Mouse (Mus musculus): ENCODE data around the gene Gm13290. TPM values are rescaled to one million over a fixed set of nuclear protein-coding genes. Genes with fewer than 3 reads are reported as not detected.

Gm13290 gene
- total RNA-seq (2023) = under 1 TPM in 1 of 2 experiments, not detected in 1; 0.64 TPM

DNA sequence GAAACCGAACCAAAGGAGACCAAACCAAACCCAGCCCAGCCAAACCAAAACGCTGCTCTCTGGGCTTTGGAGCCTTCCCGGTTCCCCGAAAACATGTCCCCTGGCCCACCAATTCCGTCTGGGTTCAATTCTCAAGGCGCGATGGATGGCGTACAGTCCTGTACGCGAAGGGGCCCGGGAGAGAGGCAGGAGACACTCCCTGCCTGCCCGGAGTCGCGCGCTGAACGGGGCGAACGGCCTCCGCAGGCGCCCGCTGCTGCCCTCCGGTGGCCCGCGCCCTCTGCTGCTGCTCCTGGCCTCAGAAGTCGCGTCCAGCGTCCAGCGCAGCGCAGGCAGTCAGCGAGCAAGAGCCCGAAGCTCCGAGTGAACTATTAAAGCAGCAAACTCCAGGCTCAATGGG is at the start of gene Gm13290:
Gene Gm13290 (plus strand): TSS at position 301 of the 400 bp plus-strand sequence.

DNA sequence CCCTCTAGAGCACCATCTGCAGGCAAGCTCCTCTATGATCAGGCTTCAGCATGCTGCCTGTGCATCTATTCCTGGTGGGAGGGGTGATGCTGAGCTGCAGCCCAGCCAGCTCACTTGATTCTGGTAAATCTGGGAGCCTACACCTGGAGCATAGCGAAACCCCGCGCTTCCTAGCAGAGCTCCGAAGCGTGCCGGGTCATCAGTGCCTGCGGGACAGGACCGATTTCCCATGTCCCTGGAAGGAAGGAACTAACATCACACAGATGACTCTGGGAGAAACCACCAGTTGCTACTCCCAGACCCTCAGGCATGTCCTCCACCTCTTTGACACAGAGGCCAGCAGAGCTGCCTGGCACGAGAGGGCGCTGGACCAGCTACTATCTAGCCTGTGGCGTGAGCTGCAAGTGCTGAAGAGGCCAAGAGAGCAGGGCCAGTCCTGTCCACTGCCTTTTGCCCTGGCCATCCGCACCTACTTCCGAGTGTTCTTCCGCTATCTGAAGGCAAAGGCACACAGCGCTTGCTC is 18.8 kb upstream of the Gm13290 start, which contains the start of gene Gm13271:
Gene Gm13271 (plus strand): TSS at position 51 of the 523 bp plus-strand sequence.

DNA sequence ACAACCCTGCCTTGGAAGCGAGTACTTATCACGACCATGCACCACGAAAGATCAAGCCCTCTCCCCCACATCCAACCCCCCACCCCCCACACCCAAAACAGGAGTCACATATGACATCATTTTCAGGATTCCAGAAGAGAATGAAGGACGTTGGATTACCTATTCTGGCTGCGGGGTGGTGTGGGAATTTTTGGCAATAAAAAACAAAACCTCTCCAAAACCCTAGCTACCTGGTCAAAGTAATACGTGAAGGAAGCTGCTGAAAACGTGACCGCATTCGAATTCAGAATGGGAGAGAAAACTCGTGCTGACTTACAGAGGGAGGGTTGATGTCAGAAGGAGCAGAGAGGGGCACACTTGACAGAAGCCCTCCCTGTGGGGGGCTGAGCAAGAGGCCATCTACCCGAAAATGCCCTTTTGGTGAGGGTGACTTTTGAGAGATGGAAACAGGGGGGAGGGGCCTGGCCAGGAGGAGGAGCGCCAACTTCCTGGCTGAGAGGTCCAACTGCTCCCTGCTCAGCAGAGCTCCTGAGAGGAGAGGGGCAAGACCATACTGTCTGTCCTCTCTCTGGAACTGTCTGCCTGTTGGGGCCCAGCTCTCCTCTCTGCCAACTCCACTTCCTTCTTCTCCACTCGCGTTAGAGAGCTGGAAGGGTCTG is 13.9 kb upstream of the Gm13290 start, which contains the start of gene Gm13283:
Gene Gm13283 (plus strand): TSS at position 510 of the 659 bp plus-strand sequence.

GRCm38 (mm10) chr4:88776622-88777021 is 3.0 kb downstream of the Gm13290 start, which contains the start of gene Gm13289:
TSS of gene Gm13289 (plus strand) at chr4:88776922.

DNA sequence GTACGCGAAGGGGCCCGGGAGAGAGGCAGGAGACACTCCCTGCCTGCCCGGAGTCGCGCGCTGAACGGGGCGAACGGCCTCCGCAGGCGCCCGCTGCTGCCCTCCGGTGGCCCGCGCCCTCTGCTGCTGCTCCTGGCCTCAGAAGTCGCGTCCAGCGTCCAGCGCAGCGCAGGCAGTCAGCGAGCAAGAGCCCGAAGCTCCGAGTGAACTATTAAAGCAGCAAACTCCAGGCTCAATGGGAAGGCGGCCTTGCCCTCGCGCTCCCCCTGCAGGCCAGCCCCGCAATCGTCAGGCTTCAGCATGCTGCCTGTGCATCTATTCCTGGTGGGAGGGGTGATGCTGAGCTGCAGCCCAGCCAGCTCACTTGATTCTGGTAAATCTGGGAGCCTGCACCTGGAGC is 5.9 kb downstream of the Gm13290 start, which contains the start of gene Gm13272:
Gene Gm13272 (plus strand): TSS at position 301 of the 400 bp plus-strand sequence.

GRCm38 (mm10) chr4:88781831-88782230 is 8.2 kb downstream of the Gm13290 start, which contains the start of gene Ifnz:
TSS of gene Ifnz (plus strand) at chr4:88782131.

DNA sequence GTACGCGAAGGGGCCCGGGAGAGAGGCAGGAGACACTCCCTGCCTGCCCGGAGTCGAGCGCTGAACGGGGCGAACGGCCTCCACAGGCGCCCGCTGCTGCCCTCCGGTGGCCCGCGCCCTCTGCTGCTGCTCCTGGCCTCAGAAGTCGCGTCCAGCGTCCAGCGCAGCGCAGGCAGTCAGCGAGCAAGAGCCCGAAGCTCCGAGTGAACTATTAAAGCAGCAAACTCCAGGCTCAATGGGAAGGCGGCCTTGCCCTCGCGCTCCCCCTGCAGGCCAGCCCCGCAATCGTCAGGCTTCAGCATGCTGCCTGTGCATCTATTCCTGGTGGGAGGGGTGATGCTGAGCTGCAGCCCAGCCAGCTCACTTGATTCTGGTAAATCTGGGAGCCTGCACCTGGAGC is 11.8 kb downstream of the Gm13290 start, which contains the start of gene Gm13276:
Gene Gm13276 (plus strand): TSS at position 301 of the 400 bp plus-strand sequence.

DNA sequence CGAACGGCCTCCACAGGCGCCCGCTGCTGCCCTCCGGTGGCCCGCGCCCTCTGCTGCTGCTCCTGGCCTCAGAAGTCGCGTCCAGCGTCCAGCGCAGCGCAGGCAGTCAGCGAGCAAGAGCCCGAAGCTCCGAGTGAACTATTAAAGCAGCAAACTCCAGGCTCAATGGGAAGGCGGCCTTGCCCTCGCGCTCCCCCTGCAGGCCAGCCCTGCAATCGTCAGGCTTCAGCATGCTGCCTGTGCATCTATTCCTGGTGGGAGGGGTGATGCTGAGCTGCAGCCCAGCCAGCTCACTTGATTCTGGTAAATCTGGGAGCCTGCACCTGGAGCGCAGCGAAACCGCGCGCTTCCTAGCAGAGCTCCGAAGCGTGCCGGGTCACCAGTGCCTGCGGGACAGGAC is 14.8 kb downstream of the Gm13290 start, which contains the start of gene Gm13277:
Gene Gm13277 (plus strand): TSS at position 231 of the 400 bp plus-strand sequence.

GRCm38 (mm10) chr4:88791250-88791649 is 17.6 kb downstream of the Gm13290 start, which contains the start of gene Gm13278:
TSS of gene Gm13278 (plus strand) at chr4:88791550.

DNA sequence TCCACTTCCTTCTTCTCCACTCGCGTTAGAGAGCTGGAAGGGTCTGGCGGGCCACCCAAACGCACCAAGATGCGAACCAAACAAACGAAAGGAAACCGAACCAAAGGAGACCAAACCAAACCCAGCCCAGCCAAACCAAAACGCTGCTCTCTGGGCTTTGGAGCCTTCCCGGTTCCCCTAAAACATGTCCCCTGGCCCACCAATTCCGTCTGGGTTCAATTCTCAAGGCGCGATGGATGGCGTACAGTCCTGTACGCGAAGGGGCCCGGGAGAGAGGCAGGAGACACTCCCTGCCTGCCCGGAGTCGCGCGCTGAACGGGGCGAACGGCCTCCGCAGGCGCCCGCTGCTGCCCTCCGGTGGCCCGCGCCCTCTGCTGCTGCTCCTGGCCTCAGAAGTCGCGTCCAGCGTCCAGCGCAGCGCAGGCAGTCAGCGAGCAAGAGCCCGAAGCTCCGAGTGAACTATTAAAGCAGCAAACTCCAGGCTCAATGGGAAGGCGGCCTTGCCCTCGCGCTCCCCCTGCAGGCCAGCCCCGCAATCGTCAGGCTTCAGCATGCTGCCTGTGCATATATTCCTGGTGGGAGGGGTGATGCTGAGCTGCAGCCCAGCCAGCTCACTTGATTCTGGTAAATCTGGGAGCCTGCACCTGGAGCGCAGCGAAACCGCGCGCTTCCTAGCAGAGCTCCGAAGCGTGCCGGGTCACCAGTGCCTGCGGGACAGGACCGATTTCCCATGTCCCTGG is 20.5 kb downstream of the Gm13290 start, which contains the start of gene Gm13275:
Gene Gm13275 (plus strand): TSS at position 552 of the 740 bp plus-strand sequence.

DNA sequence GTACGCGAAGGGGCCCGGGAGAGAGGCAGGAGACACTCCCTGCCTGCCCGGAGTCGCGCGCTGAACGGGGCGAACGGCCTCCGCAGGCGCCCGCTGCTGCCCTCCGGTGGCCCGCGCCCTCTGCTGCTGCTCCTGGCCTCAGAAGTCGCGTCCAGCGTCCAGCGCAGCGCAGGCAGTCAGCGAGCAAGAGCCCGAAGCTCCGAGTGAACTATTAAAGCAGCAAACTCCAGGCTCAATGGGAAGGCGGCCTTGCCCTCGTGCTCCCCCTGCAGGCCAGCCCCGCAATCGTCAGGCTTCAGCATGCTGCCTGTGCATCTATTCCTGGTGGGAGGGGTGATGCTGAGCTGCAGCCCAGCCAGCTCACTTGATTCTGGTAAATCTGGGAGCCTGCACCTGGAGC is 23.5 kb downstream of the Gm13290 start, which contains the start of gene Gm13279:
Gene Gm13279 (plus strand): TSS at position 301 of the 400 bp plus-strand sequence.

GRCm38 (mm10) chr4:88799365-88799764 is 25.7 kb downstream of the Gm13290 start, which contains the start of gene Gm13285:
TSS of gene Gm13285 (plus strand) at chr4:88799665.

DNA sequence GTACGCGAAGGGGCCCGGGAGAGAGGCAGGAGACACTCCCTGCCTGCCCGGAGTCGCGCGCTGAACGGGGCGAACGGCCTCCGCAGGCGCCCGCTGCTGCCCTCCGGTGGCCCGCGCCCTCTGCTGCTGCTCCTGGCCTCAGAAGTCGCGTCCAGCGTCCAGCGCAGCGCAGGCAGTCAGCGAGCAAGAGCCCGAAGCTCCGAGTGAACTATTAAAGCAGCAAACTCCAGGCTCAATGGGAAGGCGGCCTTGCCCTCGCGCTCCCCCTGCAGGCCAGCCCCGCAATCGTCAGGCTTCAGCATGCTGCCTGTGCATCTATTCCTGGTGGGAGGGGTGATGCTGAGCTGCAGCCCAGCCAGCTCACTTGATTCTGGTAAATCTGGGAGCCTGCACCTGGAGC is 29.3 kb downstream of the Gm13290 start, which contains the start of gene Gm13287:
Gene Gm13287 (plus strand): TSS at position 301 of the 400 bp plus-strand sequence.

DNA sequence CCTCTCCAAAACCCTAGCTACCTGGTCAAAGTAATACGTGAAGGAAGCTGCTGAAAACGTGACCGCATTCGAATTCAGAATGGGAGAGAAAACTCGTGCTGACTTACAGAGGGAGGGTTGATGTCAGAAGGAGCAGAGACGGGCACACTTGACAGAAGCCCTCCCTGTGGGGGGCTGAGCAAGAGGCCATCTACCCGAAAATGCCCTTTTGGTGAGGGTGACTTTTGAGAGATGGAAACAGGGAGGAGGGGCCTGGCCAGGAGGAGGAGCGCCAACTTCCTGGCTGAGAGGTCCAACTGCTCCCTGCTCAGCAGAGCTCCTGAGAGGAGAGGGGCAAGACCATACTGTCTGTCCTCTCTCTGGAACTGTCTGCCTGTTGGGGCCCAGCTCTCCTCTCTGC is 31.6 kb downstream of the Gm13290 start, which contains the start of gene Gm13288:
Gene Gm13288 (plus strand): TSS at position 301 of the 400 bp plus-strand sequence.

DNA sequence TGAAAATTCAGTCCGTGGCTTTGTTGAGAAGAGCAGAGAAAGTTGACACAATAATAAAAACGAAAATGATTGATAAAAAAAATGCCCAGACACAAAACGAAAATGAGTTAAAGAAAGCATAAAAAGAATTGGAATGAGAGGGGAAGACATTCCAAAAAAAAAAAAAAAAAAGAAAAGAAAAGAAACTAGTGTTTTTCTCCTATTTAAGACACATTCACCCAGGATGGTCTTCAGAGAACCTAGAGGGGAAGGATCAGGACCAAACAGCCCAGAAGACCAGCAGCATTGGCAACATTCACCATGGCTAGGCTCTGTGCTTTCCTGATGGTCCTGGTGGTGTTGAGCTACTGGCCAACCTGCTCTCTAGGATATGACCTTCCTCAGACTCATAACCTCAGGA is 42.3 kb downstream of the Gm13290 start, which contains the start of gene Ifna7:
Gene Ifna7 (plus strand): TSS at position 301 of the 400 bp plus-strand sequence.

DNA sequence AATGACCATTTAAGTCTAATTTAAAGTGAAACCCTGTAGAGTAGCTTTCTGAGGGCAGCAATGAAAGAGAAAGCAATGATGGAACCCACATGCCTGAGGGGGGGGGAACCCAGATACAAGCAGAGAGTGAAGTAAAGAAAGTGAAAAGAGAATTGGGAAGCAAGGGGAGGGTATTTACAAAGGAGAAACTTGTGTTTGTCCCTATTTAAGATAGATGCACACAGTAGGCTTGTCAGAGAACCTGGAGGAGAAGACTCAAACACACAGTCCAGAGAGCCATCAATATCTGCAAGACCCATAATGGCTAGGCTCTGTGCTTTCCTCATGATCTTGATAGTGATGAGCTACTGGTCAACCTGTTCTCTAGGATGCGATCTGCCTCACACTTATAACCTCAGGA is 46.0 kb downstream of the Gm13290 start, which contains the start of gene Ifna11:
Gene Ifna11 (plus strand): TSS at position 301 of the 400 bp plus-strand sequence.

Other genes with a start within 250 kb of the Gm13290 start
- not detected for gene Ifna15, start 215.6 kb upstream of the Gm13290 start, total RNA-seq (2023)
- gene Ifna14, start 202.0 kb upstream of the Gm13290 start, total RNA-seq (2023) = not detected
- gene Ifna9, start 181.4 kb upstream of the Gm13290 start, total RNA-seq (2023) = not detected
- not detected for gene Ifna12, start 170.5 kb upstream of the Gm13290 start, total RNA-seq (2023)
- not detected for gene C87499, start 139.4 kb upstream of the Gm13290 start, total RNA-seq (2023)
- not detected for gene Ifna13, start 129.4 kb upstream of the Gm13290 start, total RNA-seq (2023)
- not detected for gene Ifna16, start 96.9 kb upstream of the Gm13290 start, total RNA-seq (2023)
- not detected for gene Ifna2, start 89.9 kb upstream of the Gm13290 start, total RNA-seq (2023)
- gene Ifnab, start 82.5 kb upstream of the Gm13290 start, total RNA-seq (2023) = not detected
- gene Gm26566, start 52.0 kb upstream of the Gm13290 start, total RNA-seq (2023) = 1 to 10 TPM; 1.5 to 2.7 TPM
- gene Klhl9, start 51.4 kb upstream of the Gm13290 start, total RNA-seq (2023) = 10 to 100 TPM; 48.9 to 52.0 TPM
- not detected for gene Gm13271, start 19.0 kb upstream of the Gm13290 start, total RNA-seq (2023)
- not detected for gene Gm13283, start 13.7 kb upstream of the Gm13290 start, total RNA-seq (2023)
- not detected for gene Gm13289, start 3.1 kb downstream of the Gm13290 start, total RNA-seq (2023)
- not detected for gene Gm13272, start 6.0 kb downstream of the Gm13290 start, total RNA-seq (2023)
- not detected for gene Ifnz, start 8.3 kb downstream of the Gm13290 start, total RNA-seq (2023)
- not detected for gene Gm13276, start 11.9 kb downstream of the Gm13290 start, total RNA-seq (2023)
- gene Gm13277, start 14.8 kb downstream of the Gm13290 start, total RNA-seq (2023) = not detected
- gene Gm13278, start 17.7 kb downstream of the Gm13290 start, total RNA-seq (2023) = not detected
- not detected for gene Gm13275, start 20.7 kb downstream of the Gm13290 start, total RNA-seq (2023)
- not detected for gene Gm13279, start 23.6 kb downstream of the Gm13290 start, total RNA-seq (2023)
- not detected for gene Gm13285, start 25.8 kb downstream of the Gm13290 start, total RNA-seq (2023)
- gene Gm13287, start 29.4 kb downstream of the Gm13290 start, total RNA-seq (2023) = not detected
- not detected for gene Gm13288, start 31.7 kb downstream of the Gm13290 start, total RNA-seq (2023)
- not detected for gene Ifna7, start 42.4 kb downstream of the Gm13290 start, total RNA-seq (2023)
- not detected for gene Ifna11, start 46.1 kb downstream of the Gm13290 start, total RNA-seq (2023)
- gene Ifna6, start 53.6 kb downstream of the Gm13290 start, total RNA-seq (2023) = not detected
- not detected for gene Ifna5, start 61.7 kb downstream of the Gm13290 start, total RNA-seq (2023)
- gene Ifna4, start 68.0 kb downstream of the Gm13290 start, total RNA-seq (2023) = not detected
- not detected for gene Ifna1, start 76.3 kb downstream of the Gm13290 start, total RNA-seq (2023)
- not detected for gene Ifne, start 106.4 kb downstream of the Gm13290 start, total RNA-seq (2023)

Data from T-cell, adult 66 days (primary cell).